In the genomic region with DNA sequence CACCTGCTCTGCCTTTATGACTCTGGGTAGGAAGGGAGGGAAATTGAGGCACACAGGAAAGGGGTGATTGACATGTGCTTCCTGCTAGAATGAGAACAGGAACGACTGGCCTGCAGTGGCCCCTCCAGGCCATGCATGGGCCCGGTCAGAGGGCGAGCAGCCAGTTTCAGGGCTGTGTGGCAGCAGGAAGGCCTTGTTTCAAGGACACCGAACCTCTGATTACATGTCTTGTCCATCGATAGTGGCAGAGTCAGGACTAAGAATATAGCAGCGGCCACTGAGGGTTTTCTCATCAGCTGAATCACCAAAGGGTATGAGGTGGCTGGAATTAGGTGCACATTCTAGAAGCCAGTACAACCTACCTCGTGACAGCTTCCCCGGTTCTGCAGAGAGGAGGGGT, we compare ENCODE assay signal across 13 mouse cellular contexts.
"Had no signal": no experiment of that assay in that cellular context is flagged by ENCODE, and none has a peak within 500 bp of the region (broad histone marks: within the 10 kb centered on the region; RNA-seq: fewer than 3 reads in every experiment).

No protein-coding gene starts in this region.

- H3K4me3 ChIP-seq: left cerebral cortex, adult 2 months; limb, embryonic 10.5 days; liver, embryonic 15.5 days; midbrain, embryonic 13.5 days; stomach, embryonic 15.5 days had no signal

- ATAC-seq: lung, postnatal 0 days; midbrain, embryonic 13.5 days had no signal

- H3K4me2 ChIP-seq: liver, embryonic 11.5 days; liver, embryonic 15.5 days; midbrain, embryonic 13.5 days; stomach, embryonic 15.5 days had no signal

- H3K9me3 ChIP-seq: limb, embryonic 10.5 days; liver, embryonic 15.5 days; midbrain, embryonic 13.5 days; stomach, embryonic 15.5 days had no signal

- DNase-seq: kidney, postnatal 25 days; lung, adult 2 months; lung, postnatal 36 days; right cerebral cortex, postnatal 14 days; thymus, adult 2 months; thymus, postnatal 25 days had no signal

- H3K9ac ChIP-seq: liver, embryonic 15.5 days; midbrain, embryonic 13.5 days; stomach, embryonic 15.5 days had no signal

- H3K36me3 ChIP-seq: midbrain, embryonic 13.5 days had no signal

- H3K27me3 ChIP-seq: liver, embryonic 15.5 days; midbrain, embryonic 13.5 days; stomach, embryonic 15.5 days had no signal

- H3K27ac ChIP-seq: left cerebral cortex, adult 2 months; limb, embryonic 10.5 days; liver, embryonic 15.5 days; midbrain, embryonic 13.5 days; stomach, embryonic 15.5 days had no signal
